Mouse (Mus musculus) hindlimb bud, embryonic 11.5 days (tissue): ENCODE data around the gene Ror1.

ENCODE experiments used
- DNase-seq: peaks from one replicate; pipeline ENCODE4 v3.0.0-alpha.2; 2012; ENCODE audit warnings: low read depth, low spot score; ENCODE audit errors: extremely low spot score

Ror1 gene

GRCm38 (mm10) chr4:100155731-100156130 is 60.1 kb downstream of the Ror1 start:
- no peak for DNase-seq

GRCm38 (mm10) chr4:100158401-100158800 is 62.8 kb downstream of the Ror1 start:
- DNase-seq: no peak

- no peak for DNase-seq
Observed at GRCm38 (mm10) chr4:100160156-100160555, 64.6 kb downstream of the Ror1 start.

- DNase-seq: no peak
Observed at GRCm38 (mm10) chr4:100165790-100166189, 70.2 kb downstream of the Ror1 start.

- no peak for DNase-seq
Observed at GRCm38 (mm10) chr4:100166871-100167270, 71.3 kb downstream of the Ror1 start.

GRCm38 (mm10) chr4:100169683-100170082 is 74.1 kb downstream of the Ror1 start:
- DNase-seq: no peak

- no peak for DNase-seq
Observed at GRCm38 (mm10) chr4:100170161-100170650, 74.6 kb downstream of the Ror1 start.

GRCm38 (mm10) chr4:100170743-100171142 is 75.2 kb downstream of the Ror1 start:
- DNase-seq: no peak

GRCm38 (mm10) chr4:100171483-100171898 is 75.9 kb downstream of the Ror1 start:
- DNase-seq: peak; percentile 68

- no peak for DNase-seq
Observed at GRCm38 (mm10) chr4:100175594-100175993, 80.0 kb downstream of the Ror1 start.

- no peak for DNase-seq
Observed at GRCm38 (mm10) chr4:100178316-100178715, 82.7 kb downstream of the Ror1 start.

GRCm38 (mm10) chr4:100181676-100182075 is 86.1 kb downstream of the Ror1 start:
- DNase-seq: no peak

GRCm38 (mm10) chr4:100186781-100187180 is 91.2 kb downstream of the Ror1 start:
- DNase-seq: no peak

GRCm38 (mm10) chr4:100187563-100188200 is 92.1 kb downstream of the Ror1 start:
- DNase-seq: no peak

GRCm38 (mm10) chr4:100188201-100188699 is 92.7 kb downstream of the Ror1 start:
- DNase-seq: no peak

GRCm38 (mm10) chr4:100191483-100191882 is 95.9 kb downstream of the Ror1 start:
- no peak for DNase-seq

- no peak for DNase-seq
Observed at GRCm38 (mm10) chr4:100194136-100194535, 98.5 kb downstream of the Ror1 start.

GRCm38 (mm10) chr4:100196255-100196793 is 100.7 kb downstream of the Ror1 start:
- no peak for DNase-seq

- DNase-seq: no peak
Observed at GRCm38 (mm10) chr4:100198275-100198674, 102.7 kb downstream of the Ror1 start.

- no peak for DNase-seq
Observed at GRCm38 (mm10) chr4:100201322-100201721, 105.7 kb downstream of the Ror1 start.

- no peak for DNase-seq
Observed at GRCm38 (mm10) chr4:100203066-100203465, 107.5 kb downstream of the Ror1 start.

GRCm38 (mm10) chr4:100203688-100204087 is 108.1 kb downstream of the Ror1 start:
- DNase-seq: no peak

GRCm38 (mm10) chr4:100204381-100204780 is 108.8 kb downstream of the Ror1 start:
- no peak for DNase-seq
